Mouse (Mus musculus) ES-E14 (cell line): Measurements from ENCODE around the gene Mrpl22.

ENCODE experiments used
- CHD2 ChIP-seq: IDR thresholded peaks from 2 replicates; pipeline ENCODE4 v1.6.1; 2014; ENCODE audit warnings: mild to moderate bottlenecking, low read depth, low read length, inconsistent platforms
- HCFC1 ChIP-seq: IDR thresholded peaks from 2 replicates; pipeline ENCODE4 v1.6.1; 2012; ENCODE audit warnings: low read length, inconsistent platforms, borderline replicate concordance; ENCODE audit not compliant: insufficient read depth
- ZNF384 ChIP-seq: IDR thresholded peaks from 2 replicates; pipeline ENCODE4 v1.6.1; 2012; ENCODE audit warnings: low read depth, low read length, inconsistent platforms

DNA sequence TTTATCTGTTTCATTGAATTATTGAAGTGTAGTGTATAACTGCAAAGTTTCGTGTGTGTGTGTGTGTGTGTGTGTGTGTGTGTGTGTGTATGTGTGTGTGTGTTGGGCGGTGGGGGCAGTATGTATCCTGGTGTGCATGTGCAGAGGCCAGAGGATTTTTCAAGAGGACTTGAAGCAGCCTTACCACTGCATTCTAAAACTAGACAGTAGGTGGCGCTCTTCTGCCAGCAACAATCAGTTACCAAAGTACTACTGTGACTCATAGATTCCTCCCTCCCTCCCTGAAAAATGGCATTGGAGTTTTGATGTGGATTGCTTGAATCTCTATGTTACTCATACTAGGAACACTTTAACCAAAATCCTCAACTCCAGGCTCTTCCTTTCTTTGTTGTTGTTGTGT is 8.1 kb downstream of the Mrpl22 start:
- TF ChIP-seq ZNF384 (no peak), CHD2 (no peak), HCFC1 (no peak)
